Mouse (Mus musculus) intestine, postnatal 0 days (tissue): Measurements from ENCODE around the gene Gm2075. TPM values are rescaled to one million over a fixed set of nuclear protein-coding genes. Genes with fewer than 3 reads are reported as not detected.

Source experiments
- polyA plus RNA-seq: library from polyadenylated mRNA; unstranded; fragments of >200 nt; fragmentation: Nextera tagmentation; extraction: Ambion mirVana; gene quantifications from 2 replicates; pipeline ENCODE4 v1.2.1, GENCODE M21; 2015

The Gm2075 gene
- polyA plus RNA-seq, 1 experiment from 2014 or later = not detected

Other genes with a start within 250 kb of the Gm2075 start
- gene Gm21319, start 236.1 kb upstream of the Gm2075 start, polyA plus RNA-seq = not detected in 2 replicates
- gene Gm21936, start 216.3 kb upstream of the Gm2075 start, polyA plus RNA-seq = not detected in 2 replicates
- gene BB287469, start 195.3 kb upstream of the Gm2075 start, polyA plus RNA-seq = not detected in 2 replicates
- not detected in 2 replicates for gene Gm2001, start 169.5 kb upstream of the Gm2075 start, polyA plus RNA-seq
- gene Gm2016, start 137.8 kb upstream of the Gm2075 start, polyA plus RNA-seq = not detected in 2 replicates
- gene Gm2022, start 116.5 kb upstream of the Gm2075 start, polyA plus RNA-seq = not detected in 2 replicates
- gene Gm2035, start 92.0 kb upstream of the Gm2075 start, polyA plus RNA-seq = not detected in 2 replicates
- gene Gm2042, start 57.8 kb upstream of the Gm2075 start, polyA plus RNA-seq = not detected in 2 replicates
- not detected in 2 replicates for gene Gm6803, start 6.9 kb downstream of the Gm2075 start, polyA plus RNA-seq
- not detected in 2 replicates for gene Gm2056, start 15.2 kb downstream of the Gm2075 start, polyA plus RNA-seq
- gene Gm16368, start 71.8 kb downstream of the Gm2075 start, polyA plus RNA-seq = not detected in 2 replicates
- gene Gm10436, start 170.3 kb downstream of the Gm2075 start, polyA plus RNA-seq = not detected in 2 replicates
- not detected in 2 replicates for gene Gm8332, start 238.3 kb downstream of the Gm2075 start, polyA plus RNA-seq